Mouse (Mus musculus) olfactory bulb, adult 2 months (tissue): ENCODE data around the gene Rbp7.
"Not testable (repeated sequence)": the region's sequence is repeated elsewhere in the genome, so short reads cannot be mapped to it uniquely, and the experiment has no call there.

Experiments used
- CTCF ChIP-seq: fragments of 200-500 bp; IDR thresholded peaks from 2 replicates; pipeline ENCODE4 v1.5.1; 2012; ENCODE audit warnings: low read depth, mild to moderate bottlenecking, low read length, moderate library complexity; ENCODE audit not compliant: insufficient read depth
- POLR2A ChIP-seq: fragments of 200-500 bp; IDR thresholded peaks from 2 replicates; pipeline ENCODE4 v1.6.1; 2012; ENCODE audit warnings: mild to moderate bottlenecking, low read depth, low read length, moderate library complexity; ENCODE audit not compliant: insufficient read depth

- TF ChIP-seq POLR2A, CTCF: not testable (repeated sequence)
Measured at GRCm38 (mm10) chr4:149460475-149460874, 5.7 kb upstream of the Rbp7 start.
